Mouse (Mus musculus): Measurements from ENCODE around the gene Mtrf1. TPM values are rescaled to one million over a fixed set of nuclear protein-coding genes. Genes with fewer than 3 reads are reported as not detected.

Mtrf1 gene
- total RNA-seq, 1 experiment from 2014 or later = 20.4 TPM

DNA sequence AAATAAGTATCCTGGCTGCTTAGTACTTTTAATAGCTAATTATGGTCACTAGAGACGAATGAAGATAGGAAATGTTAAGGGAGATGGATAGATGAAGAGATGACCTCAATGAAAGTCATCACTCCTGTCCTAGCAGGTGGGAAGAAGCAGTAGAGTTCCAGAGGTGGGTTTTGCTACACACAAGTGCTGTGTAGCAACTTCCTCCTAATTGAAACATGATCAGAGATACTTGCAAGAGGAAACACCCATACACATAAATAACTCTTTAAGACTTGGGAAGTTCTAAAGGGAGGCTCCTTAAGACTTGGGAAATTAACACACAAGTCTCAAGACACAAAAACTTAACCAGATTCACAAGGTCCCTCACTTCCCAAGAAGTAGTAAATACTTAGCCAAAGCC is 36.5 kb downstream of the Mtrf1 start:
- ATAC-seq (replicated peaks in 1 of 2; ENCODE audit: insufficient read depth in 1 of 2, low FRiP score in 2 of 2, low TSS enrichment in 1 of 2, low read depth in 1 of 2, poor library complexity in 2 of 2, severe bottlenecking in 2 of 2) = no peak

DNA sequence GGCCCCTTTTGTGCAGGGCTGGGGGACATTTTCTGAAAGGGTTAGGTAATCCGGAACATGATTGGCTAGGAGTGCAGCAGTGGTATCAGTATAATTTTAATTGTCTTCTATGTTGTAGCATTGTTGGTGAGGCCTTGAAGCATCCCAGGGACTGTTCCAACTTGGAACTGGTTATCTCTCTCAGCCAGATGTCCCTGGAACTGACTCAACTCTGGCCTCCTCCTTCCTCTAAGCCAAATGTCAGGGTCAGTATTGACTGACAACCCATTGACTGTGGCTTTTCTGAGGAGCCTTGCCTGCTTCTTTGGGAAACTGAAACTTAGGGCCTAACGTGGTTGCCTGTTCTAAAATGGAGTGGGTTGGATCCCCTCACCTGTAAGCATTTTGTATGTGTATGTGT is 43.1 kb downstream of the Mtrf1 start:
- no peak for ATAC-seq (replicated peaks in 1 of 2; ENCODE audit: insufficient read depth in 1 of 2, low FRiP score in 2 of 2, low TSS enrichment in 1 of 2, low read depth in 1 of 2, poor library complexity in 2 of 2, severe bottlenecking in 2 of 2)

DNA sequence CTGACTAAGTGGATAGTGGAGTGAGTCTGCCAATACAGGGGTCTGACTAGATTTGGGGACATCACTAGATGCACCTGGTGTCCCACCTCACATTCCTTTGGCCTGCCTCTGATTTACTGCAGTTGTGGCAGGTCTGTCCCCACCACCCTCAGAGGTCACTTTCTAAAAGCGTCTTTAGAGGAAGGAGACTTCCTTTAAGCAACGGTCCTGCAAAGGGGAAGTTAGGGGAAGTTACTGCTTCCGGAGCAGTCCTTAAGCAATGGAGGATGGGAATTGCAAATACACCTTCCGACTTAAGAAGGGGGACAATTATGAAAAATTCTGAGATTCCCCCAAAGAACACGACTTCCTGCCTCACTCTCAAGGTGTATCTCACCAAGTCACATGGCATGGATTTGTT is 43.9 kb downstream of the Mtrf1 start:
- peak; percentile 53 to 82; a peak in 2 of 4 replicates for ATAC-seq (replicated peaks in 1 of 2; ENCODE audit: insufficient read depth in 1 of 2, low FRiP score in 2 of 2, low TSS enrichment in 1 of 2, low read depth in 1 of 2, poor library complexity in 2 of 2, severe bottlenecking in 2 of 2)

DNA sequence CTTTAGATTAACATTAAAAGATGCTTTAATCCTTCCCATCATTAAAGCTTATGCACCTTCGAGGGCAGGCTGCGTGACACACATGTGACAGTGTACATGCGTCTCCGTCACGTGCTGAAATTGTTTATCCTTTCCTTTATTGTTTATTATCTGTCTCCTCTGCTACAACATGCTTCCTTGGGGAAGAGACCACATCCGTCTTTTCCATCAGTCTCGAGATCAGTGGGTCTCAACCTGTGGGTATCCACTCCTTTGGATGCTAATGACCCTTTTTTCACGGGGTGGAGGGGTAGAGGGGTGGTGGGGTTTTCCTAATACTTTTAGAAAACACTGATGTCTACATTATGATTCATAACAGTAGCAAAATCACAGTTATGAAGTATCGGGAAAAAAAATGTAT is 47.0 kb downstream of the Mtrf1 start:
- no peak for ATAC-seq (replicated peaks in 1 of 2; ENCODE audit: insufficient read depth in 1 of 2, low FRiP score in 2 of 2, low TSS enrichment in 1 of 2, low read depth in 1 of 2, poor library complexity in 2 of 2, severe bottlenecking in 2 of 2)

DNA sequence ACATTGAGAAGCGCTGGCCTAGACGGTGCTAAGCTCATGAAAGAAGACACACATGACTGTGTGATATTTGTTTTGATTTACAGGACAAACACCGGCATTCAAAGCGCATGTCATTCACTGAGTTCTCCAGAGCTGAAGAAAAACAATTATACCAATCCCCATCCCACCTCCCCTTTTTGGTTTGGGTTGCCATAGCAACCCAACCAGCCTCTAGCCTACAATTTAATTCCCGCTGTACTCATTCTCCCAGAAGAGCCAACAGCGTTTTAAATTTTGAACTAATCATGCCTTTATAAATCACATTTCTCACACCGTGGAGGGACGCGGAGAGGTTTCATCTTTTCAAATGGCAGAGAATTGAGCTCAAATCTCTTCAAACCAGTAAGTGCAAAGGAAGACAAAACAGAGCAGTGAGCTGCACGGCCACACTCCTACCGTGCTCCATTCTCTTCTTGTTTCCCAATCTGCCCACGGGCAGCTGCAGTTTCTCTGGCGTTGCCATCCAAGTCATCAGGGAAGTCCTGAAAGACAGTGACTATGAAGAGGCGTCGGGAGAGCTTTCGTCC is 47.6 kb downstream of the Mtrf1 start:
- 0 out of 4 replicates have a peak, but pooled peaks of 1 of the 2 experiments have one; percentile 13 for ATAC-seq (replicated peaks in 1 of 2; ENCODE audit: insufficient read depth in 1 of 2, low FRiP score in 2 of 2, low TSS enrichment in 1 of 2, low read depth in 1 of 2, poor library complexity in 2 of 2, severe bottlenecking in 2 of 2)

DNA sequence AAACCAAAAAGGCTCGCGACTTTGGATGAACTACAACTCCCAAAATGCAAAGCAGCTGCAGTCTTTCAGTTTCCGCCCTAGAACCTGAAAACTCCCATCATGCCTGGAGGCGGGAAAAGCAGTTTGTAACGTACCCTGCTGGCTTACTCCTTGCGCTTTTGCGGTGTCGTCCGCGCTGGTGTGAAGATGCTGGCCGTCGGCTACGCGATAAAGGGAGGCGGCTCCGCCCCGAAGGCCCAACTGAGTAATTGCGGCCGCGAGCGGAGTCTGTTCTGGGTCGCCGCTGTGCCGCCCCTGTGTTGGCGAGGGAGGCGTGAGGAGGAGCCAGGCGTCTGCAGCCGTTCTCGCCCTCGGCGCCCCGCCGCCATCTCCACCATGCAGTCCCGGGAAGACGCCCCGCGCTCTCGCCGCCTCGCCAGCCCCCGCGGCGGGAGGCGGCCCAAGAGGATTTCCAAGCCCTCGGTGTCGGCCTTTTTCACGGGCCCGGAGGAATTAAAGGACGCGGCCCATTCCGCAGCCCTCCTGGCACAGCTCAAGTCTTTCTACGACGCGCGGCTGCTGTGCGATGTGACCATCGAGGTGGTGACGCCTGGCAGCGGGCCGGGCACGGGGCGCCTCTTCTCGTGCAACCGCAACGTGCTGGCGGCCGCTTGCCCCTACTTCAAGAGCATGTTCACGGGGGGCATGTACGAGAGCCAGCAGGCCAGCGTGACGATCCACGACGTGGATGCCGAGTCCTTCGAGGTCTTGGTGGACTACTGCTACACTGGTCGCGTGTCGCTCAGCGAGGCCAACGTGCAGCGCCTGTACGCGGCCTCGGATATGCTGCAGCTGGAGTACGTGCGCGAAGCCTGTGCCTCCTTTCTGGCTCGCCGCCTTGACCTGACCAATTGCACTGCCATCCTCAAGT is 54.4 kb downstream of the Mtrf1 start, which contains the start of gene Kbtbd6:
Gene Kbtbd6 (plus strand): TSS at position 155 of the 910 bp plus-strand sequence.
- peak; percentile 92 to 96 for ATAC-seq (replicated peaks in 1 of 2; ENCODE audit: insufficient read depth in 1 of 2, low FRiP score in 2 of 2, low TSS enrichment in 1 of 2, low read depth in 1 of 2, poor library complexity in 2 of 2, severe bottlenecking in 2 of 2)

DNA sequence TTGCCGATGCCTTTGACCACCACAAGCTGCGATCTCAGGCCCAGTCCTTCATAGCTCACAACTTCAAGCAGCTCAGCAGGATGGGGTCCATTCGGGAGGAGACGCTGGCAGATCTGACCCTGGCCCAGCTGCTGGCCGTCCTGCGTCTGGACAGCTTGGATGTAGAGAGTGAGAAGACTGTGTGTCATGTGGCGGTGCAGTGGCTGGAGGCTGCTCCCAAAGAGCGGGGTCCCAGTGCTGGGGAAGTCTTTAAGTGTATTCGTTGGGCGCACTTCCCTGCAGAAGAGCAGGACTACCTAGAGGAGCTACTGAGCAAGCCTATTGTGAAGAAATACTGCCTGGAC is 55.0 kb downstream of the Mtrf1 start:
- peak in 1 of 2 experiments; percentile 1; a peak in 1 of 4 replicates for ATAC-seq (replicated peaks in 1 of 2; ENCODE audit: insufficient read depth in 1 of 2, low FRiP score in 2 of 2, low TSS enrichment in 1 of 2, low read depth in 1 of 2, poor library complexity in 2 of 2, severe bottlenecking in 2 of 2)

DNA sequence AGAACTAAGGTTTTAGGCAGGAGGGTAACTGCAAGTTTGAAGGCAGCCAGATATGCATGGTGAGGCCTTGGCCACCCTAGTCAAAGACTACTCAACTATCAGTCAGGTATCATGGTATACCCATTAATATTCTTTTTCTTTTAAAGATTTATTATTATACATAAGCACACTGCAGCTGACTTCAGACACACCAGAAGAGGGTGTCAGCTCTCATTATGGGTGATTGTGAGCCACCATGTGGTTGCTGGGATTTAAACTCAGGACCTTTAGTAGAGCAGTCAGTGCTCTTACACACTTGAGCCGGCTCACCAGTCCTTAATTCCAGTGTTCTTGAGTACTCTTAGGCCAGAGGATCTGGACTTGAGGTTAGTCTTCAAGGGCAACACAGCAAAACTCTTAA is 62.8 kb downstream of the Mtrf1 start:
- no peak for ATAC-seq (replicated peaks in 1 of 2; ENCODE audit: insufficient read depth in 1 of 2, low FRiP score in 2 of 2, low TSS enrichment in 1 of 2, low read depth in 1 of 2, poor library complexity in 2 of 2, severe bottlenecking in 2 of 2)

DNA sequence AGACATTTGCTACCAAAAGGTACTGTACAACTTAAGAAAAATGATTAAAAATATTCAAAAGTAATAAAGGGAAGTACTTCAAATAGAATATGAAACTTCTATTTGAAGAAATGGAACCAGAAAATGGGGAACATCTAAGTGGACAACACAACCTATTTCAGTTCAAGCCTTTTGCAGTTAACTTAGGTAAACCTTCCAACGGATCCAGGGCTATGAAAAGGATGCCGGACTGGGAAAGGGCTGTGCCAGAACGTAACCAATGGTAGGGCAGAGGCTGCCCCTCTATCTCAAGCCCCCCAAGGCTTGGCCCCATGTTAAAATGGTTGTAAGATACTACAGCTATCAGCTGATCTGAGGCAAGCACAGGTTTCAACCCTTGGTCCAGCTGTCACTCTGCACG is 63.4 kb downstream of the Mtrf1 start:
- ATAC-seq (replicated peaks in 1 of 2; ENCODE audit: insufficient read depth in 1 of 2, low FRiP score in 2 of 2, low TSS enrichment in 1 of 2, low read depth in 1 of 2, poor library complexity in 2 of 2, severe bottlenecking in 2 of 2) = no peak

DNA sequence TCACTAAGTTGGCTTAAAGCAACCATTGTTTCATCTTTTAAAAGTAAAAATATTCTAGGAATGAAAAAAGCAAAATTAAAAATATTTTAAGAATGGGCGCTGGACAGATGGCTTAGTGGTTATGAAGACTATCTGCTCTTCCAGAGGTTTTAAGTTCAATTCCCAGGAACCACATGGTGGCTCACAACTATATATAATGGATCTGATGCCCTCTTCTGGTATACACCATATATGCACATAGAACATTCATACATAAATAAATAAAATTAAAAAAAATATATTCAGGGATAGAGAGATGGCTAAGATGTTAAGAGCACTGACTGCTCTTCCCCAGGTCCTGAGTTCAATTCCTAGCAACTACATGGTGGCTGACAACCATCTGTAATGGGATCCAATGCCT is 68.1 kb downstream of the Mtrf1 start:
- ATAC-seq (replicated peaks in 1 of 2; ENCODE audit: insufficient read depth in 1 of 2, low FRiP score in 2 of 2, low TSS enrichment in 1 of 2, low read depth in 1 of 2, poor library complexity in 2 of 2, severe bottlenecking in 2 of 2) = no peak

DNA sequence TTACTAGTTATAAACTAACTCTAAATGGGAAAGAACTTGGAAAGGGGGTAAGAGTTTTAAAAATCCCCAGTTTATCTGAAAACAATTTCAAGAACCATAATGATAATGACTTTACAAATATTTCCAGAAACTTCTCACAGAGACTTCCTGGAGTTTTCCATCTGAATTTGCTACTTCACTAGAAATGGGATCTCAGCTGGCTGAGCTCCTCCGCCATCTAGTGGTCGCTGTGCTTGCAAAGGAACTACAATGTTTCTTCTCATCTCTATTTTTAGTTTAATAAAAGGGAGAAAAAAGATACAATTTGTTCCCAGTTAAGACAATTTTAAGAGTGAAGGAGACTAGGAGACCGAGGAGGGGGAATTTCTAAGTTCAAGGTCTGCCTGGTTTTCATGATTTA is 70.0 kb downstream of the Mtrf1 start:
- ATAC-seq (replicated peaks in 1 of 2; ENCODE audit: insufficient read depth in 1 of 2, low FRiP score in 2 of 2, low TSS enrichment in 1 of 2, low read depth in 1 of 2, poor library complexity in 2 of 2, severe bottlenecking in 2 of 2) = no peak

Other genes with a start within 250 kb of the Mtrf1 start
- gene Zfp957, start 150.4 kb upstream of the Mtrf1 start, total RNA-seq (2017) = not detected in 2 replicates
- gene Rgcc, start 96.1 kb upstream of the Mtrf1 start, total RNA-seq (2017) = 43.7 and 49.8 TPM in 2 replicates
- 41.0 and 78.3 TPM in 2 replicates for gene Naa16, start 7.0 kb upstream of the Mtrf1 start, total RNA-seq (2017)
- 25.7 and 28.3 TPM in 2 replicates for gene Kbtbd7, start 28.7 kb downstream of the Mtrf1 start, total RNA-seq (2017)
- 3.5 and 3.6 TPM in 2 replicates for gene Kbtbd6, start 54.1 kb downstream of the Mtrf1 start, total RNA-seq (2017)
- gene Elf1, start 83.4 kb downstream of the Mtrf1 start, total RNA-seq (2017) = 323 and 335 TPM in 2 replicates
- 67.9 and 89.1 TPM in 2 replicates for gene Wbp4, start 83.7 kb downstream of the Mtrf1 start, total RNA-seq (2017)
- 141 and 146 TPM in 2 replicates for gene Sugt1, start 189.9 kb downstream of the Mtrf1 start, total RNA-seq (2017)